Mouse (Mus musculus) frontal cortex, adult 2 months (tissue): ENCODE measurements around the gene Kcnip4. TPM values are rescaled to one million over a fixed set of nuclear protein-coding genes. Genes with fewer than 3 reads are reported as not detected.
A peak's percentile ranks its signal among the peaks of the same experiment; 100 is the strongest.

ENCODE experiments used
- DNase-seq, 2 experiments: peaks; one replicate each; pipeline ENCODE4 v3.0.0; 2022; ENCODE audit warnings: low spot score in 1 of 2; ENCODE audit errors: extremely low spot score in 1 of 2
- polyA plus RNA-seq: library from polyadenylated mRNA; depleted of rRNA; stranded (reverse); fragments of >200 nt; gene quantifications from 2 replicates; pipeline ENCODE4 v1.2.3, GENCODE M21; 2012; rRNA removed

Gene Kcnip4
- 41.9 and 44.0 TPM in 2 replicates for polyA plus RNA-seq

- DNase-seq: peak; percentile 38 to 87
These were observed at the start of gene Kcnip4 for GRCm38 (mm10) chr5:49524394-49525241. Gene Kcnip4 (minus strand): TSS chr5:49524907.

- no peak for DNase-seq
These were observed 47.2 kb upstream of the Kcnip4 start for GRCm38 (mm10) chr5:49571876-49572275.

GRCm38 (mm10) chr5:49563751-49564150 is 39.0 kb upstream of the Kcnip4 start:
- DNase-seq: no peak

DNA sequence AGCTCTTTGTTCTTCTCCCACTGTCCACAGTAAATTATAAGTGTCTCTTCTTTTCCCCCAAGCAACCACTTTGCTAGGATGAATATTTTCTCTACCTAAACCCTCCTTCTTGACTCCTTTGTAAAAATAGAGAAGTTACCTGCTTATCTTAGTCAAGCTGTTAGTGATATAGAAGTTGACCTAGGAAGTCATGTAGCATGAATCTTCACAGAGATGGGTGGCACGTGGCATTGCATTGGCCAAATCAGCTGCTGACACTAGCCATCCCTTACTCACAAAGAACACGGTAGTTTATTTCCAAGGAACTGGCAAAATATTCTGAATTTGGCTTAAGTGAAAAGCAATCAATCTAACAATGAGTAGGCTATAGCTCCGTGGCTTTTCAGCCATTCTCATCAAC is 32.7 kb upstream of the Kcnip4 start:
- no peak for DNase-seq

DNA sequence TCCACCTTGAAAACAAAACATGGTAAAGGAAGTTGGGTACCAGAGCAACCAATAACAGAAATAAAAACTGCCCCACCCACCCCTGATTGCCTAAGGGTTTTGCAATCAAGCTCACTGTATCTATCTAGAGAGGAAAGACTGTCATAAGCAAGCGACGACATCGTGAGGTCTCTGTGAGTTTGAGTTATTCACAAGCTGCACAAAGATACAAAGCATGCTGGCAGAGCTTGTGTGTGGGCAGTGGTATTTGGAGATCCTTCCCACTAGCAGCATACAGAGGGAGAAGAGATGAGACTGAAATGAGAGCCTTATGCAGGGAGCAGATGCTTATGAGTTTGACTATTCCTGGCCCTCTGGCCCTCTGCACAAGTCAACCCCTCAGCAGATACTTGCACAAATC is 23.2 kb upstream of the Kcnip4 start:
- DNase-seq: peak; percentile 78 to 81

GRCm38 (mm10) chr5:49529362-49529761 is 4.7 kb upstream of the Kcnip4 start:
- peak in 1 of 2 experiments; percentile 31 for DNase-seq

GRCm38 (mm10) chr5:49525242-49525612 is 520 bp upstream of the Kcnip4 start:
- DNase-seq: no peak

- peak; percentile 18 to 53 for DNase-seq
These were observed 712 bp downstream of the Kcnip4 start for GRCm38 (mm10) chr5:49523997-49524393.

GRCm38 (mm10) chr5:49522986-49523385 is 1.7 kb downstream of the Kcnip4 start:
- no peak for DNase-seq

GRCm38 (mm10) chr5:49498743-49499142 is 26.0 kb downstream of the Kcnip4 start:
- DNase-seq: no peak

DNA sequence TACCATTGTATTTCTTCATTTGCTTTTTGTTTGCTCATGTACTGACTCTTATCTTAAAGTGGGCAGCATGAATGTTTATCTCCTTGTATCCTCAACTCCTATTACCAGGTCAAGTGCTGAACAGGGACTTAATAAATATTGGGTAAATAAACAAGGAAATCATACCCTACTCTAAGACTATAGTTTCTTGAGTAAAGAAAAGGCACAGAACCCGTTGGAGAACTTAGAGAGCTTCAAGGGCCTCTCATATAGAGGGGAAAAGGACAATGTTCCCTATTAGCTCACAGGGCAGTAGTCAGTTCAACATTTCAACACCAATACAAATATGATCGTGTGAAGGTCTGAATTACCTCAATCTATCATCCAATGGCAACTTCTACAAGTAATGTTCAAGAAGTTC is 37.4 kb downstream of the Kcnip4 start:
- no peak for DNase-seq

DNA sequence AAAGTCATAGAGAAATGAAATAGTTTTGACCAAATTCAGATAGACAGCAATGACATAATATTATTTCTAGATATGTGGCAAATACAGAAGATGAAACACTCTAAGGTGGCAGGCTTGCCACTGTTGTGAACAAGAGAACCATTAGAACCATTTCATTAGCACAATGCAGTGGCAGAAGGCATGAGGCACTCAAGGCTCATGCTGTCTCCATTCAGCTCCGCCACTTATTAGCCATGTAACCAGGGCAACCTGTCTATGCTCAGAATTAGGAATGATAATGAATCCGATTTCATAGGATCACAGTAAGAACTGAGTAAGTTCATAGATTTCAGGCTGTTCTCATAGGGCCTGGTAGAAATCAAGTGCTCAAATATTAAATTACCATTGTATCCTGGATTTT is 54.0 kb downstream of the Kcnip4 start:
- DNase-seq: no peak

- DNase-seq: peak; percentile 20 to 58
These were observed 63.9 kb downstream of the Kcnip4 start for GRCm38 (mm10) chr5:49460643-49461276.

GRCm38 (mm10) chr5:49453100-49453499 is 71.6 kb downstream of the Kcnip4 start:
- no peak for DNase-seq

DNA sequence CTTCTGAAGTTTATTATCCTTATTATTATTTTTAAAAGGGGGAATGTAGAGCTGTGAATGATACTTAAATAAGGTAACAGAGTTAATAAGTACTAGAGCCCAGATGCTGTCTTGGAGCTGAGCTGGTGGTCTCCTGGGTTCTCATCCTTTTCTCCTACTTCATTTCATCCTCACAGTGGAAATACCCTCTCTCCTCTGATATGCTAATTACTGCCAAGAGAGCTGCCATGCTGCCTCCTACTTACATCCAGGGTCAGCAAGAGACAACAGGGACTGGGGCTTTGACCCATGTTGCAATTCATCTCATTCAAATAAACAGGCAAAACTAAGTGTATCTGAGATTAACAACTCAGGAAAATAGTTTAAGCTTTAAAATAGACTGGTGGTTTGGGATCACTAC is 73.4 kb downstream of the Kcnip4 start:
- no peak for DNase-seq

- no peak for DNase-seq
These were observed 73.8 kb downstream of the Kcnip4 start for GRCm38 (mm10) chr5:49450876-49451275.

DNA sequence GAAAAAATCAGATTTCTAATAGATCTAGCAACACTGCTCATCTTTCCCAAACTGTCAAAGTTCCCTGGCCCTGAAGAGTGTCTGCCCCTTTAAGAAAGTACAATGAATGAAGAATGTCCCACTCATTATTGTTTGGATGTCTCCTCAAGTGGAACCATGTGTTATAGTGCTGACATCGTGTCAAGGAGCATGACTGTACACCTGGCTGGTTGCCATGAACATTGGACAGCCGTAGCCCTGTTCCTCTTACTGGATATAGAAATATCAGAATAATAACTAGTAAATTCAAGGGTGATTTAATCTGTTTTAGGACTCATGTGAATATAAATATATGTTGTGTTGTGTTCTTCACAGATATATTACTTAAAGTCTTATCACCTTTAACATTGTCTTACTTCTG is 87.5 kb downstream of the Kcnip4 start:
- no peak for DNase-seq

DNA sequence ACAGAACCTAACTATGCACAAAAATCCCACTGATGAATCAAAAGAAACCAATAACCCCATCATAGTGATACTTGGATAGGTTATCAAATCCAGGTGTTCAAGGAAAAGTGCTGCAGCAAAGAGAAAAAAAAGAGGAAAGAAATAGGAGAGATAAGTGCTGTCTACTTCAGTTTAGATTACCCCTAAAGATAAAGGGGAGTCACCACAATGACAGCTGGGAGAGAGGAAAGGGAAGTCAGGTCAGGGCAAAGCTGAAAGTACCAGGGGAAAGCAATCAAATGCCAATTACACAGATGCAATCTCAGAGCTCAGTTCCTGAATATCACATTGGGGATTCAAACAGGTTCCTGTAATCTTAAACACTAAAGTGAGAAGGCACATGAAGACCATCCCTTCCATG is 97.0 kb downstream of the Kcnip4 start:
- no peak for DNase-seq

- peak; percentile 63 to 64 for DNase-seq
These were observed 105.0 kb downstream of the Kcnip4 start for GRCm38 (mm10) chr5:49419707-49420106.

GRCm38 (mm10) chr5:49408351-49408750 is 116.4 kb downstream of the Kcnip4 start:
- DNase-seq: no peak

- peak in 1 of 2 experiments; percentile 87 for DNase-seq
These were observed 154.1 kb downstream of the Kcnip4 start for GRCm38 (mm10) chr5:49370543-49371076.
